Mouse (Mus musculus): Measurements from ENCODE around the gene Scd4. TPM values are rescaled to one million over a fixed set of nuclear protein-coding genes. Genes with fewer than 3 reads are reported as not detected.

Scd4 gene
- polyA plus RNA-seq, 1 experiment from 2014 or later: not detected

- H3K36me3 ChIP-seq (ENCODE audit: control insufficient read depth, insufficient read depth, low read length): peaks cover 66% of the 10 kb centered on the region
- 89% methylated on average over 9 of the region's 9 CpGs for WGBS
- peaks cover 44% of the 10 kb centered on the region for H3K4me1 ChIP-seq (ENCODE audit: control insufficient read depth, insufficient read depth, low read length)
These were observed 35.0 kb upstream of the Scd4 start for GRCm38 (mm10) chr19:44297862-44298261.

GRCm38 (mm10) chr19:44299078-44299477 lies 33.8 kb upstream of the Scd4 start:
- H3K36me3 ChIP-seq (ENCODE audit: control insufficient read depth, insufficient read depth, low read length): peaks cover 77% of the 10 kb centered on the region
- peak overlapping the region; percentile 100 for H3K4me2 ChIP-seq
- no peaks in the 10 kb centered on the region for H3K27me3 ChIP-seq (ENCODE audit: control insufficient read depth, insufficient read depth, low read length)
- peak overlapping the region; percentile 95 for H3K4me3 ChIP-seq (ENCODE audit: low read depth, low read length)
- DNase-seq (ENCODE audit: low spot score, missing footprints): no peak
- no peak for ATAC-seq (ENCODE audit: low FRiP score)
- no peaks in the 10 kb centered on the region for H3K9me3 ChIP-seq (ENCODE audit: control insufficient read depth, low read length)
- WGBS: 94% methylated on average over 9 of the region's 9 CpGs
- peaks cover 42% of the 10 kb centered on the region for H3K4me1 ChIP-seq (ENCODE audit: control insufficient read depth, insufficient read depth, low read length)
- peak overlapping the region; percentile 16; the same call in 1 of the 2 replicates for H3K9ac ChIP-seq (ENCODE audit: low read length)
- no peak overlapping the region for H3K27ac ChIP-seq (ENCODE audit: low read depth, low read length)

More at GRCm38 (mm10) chr19:44297862-44298261, 35.0 kb upstream of the Scd4 start:
- Histone ChIP-seq H3K9me3 (ENCODE audit: control insufficient read depth, low read length) (no peaks in the 10 kb centered on the region), H3K9ac (ENCODE audit: low read length) (peak overlapping the region; percentile 99), H3K27ac (ENCODE audit: low read depth, low read length) (no peak overlapping the region), H3K4me2 (peak overlapping the region; percentile 100), H3K27me3 (ENCODE audit: control insufficient read depth, insufficient read depth, low read length) (no peaks in the 10 kb centered on the region), H3K4me3 (ENCODE audit: low read depth, low read length) (peak overlapping the region; percentile 95)
- ATAC-seq (ENCODE audit: low FRiP score) (no peak), DNase-seq (ENCODE audit: low spot score, missing footprints) (no peak)

- Histone ChIP-seq H3K4me3 (ENCODE audit: low read depth, low read length) (no peak overlapping the region), H3K27ac (ENCODE audit: low read depth, low read length) (no peak overlapping the region), H3K9ac (ENCODE audit: low read length) (no peak overlapping the region), H3K4me1 (ENCODE audit: control insufficient read depth, insufficient read depth, low read length) (peaks cover 42% of the 10 kb centered on the region), H3K27me3 (ENCODE audit: control insufficient read depth, insufficient read depth, low read length) (no peaks in the 10 kb centered on the region), H3K4me2 (peak overlapping the region; percentile 19; the same call in 1 of the 2 replicates), H3K36me3 (ENCODE audit: control insufficient read depth, insufficient read depth, low read length) (peaks cover 84% of the 10 kb centered on the region), H3K9me3 (ENCODE audit: control insufficient read depth, low read length) (no peaks in the 10 kb centered on the region)
- ATAC-seq (ENCODE audit: low FRiP score) (no peak), DNase-seq (ENCODE audit: low spot score, missing footprints) (no peak)
- whole genome bisulfite sequencing: 84% methylated on average over 6 of the region's 6 CpGs
These were observed 33.0 kb upstream of the Scd4 start for GRCm38 (mm10) chr19:44299902-44300301.

GRCm38 (mm10) chr19:44300520-44300919 lies 32.4 kb upstream of the Scd4 start:
- H3K9ac ChIP-seq (ENCODE audit: low read length): no peak overlapping the region
- H3K27me3 ChIP-seq (ENCODE audit: control insufficient read depth, insufficient read depth, low read length): no peaks in the 10 kb centered on the region
- 90% methylated on average over 7 of the region's 7 CpGs for WGBS
- H3K9me3 ChIP-seq (ENCODE audit: control insufficient read depth, low read length): no peaks in the 10 kb centered on the region
- DNase-seq (ENCODE audit: low spot score, missing footprints) (no peak), ATAC-seq (ENCODE audit: low FRiP score) (no peak)
- no peak overlapping the region for H3K4me3 ChIP-seq (ENCODE audit: low read depth, low read length)
- no peak overlapping the region for H3K4me2 ChIP-seq
- no peak overlapping the region for H3K27ac ChIP-seq (ENCODE audit: low read depth, low read length)
- peaks cover 40% of the 10 kb centered on the region for H3K4me1 ChIP-seq (ENCODE audit: control insufficient read depth, insufficient read depth, low read length)
- H3K36me3 ChIP-seq (ENCODE audit: control insufficient read depth, insufficient read depth, low read length): peaks cover 83% of the 10 kb centered on the region

- no peak overlapping the region for H3K9ac ChIP-seq (ENCODE audit: low read length)
- H3K9me3 ChIP-seq (ENCODE audit: control insufficient read depth, low read length): no peaks in the 10 kb centered on the region
- no peak for ATAC-seq (ENCODE audit: low FRiP score)
- no peak overlapping the region for H3K4me2 ChIP-seq
- peaks cover 40% of the 10 kb centered on the region for H3K4me1 ChIP-seq (ENCODE audit: control insufficient read depth, insufficient read depth, low read length)
- no peak for DNase-seq (ENCODE audit: low spot score, missing footprints)
- 88% methylated on average over 16 of the region's 16 CpGs for WGBS
- H3K36me3 ChIP-seq (ENCODE audit: control insufficient read depth, insufficient read depth, low read length): peaks cover 82% of the 10 kb centered on the region
- H3K27me3 ChIP-seq (ENCODE audit: control insufficient read depth, insufficient read depth, low read length): no peaks in the 10 kb centered on the region
- no peak overlapping the region for H3K4me3 ChIP-seq (ENCODE audit: low read depth, low read length)
- H3K27ac ChIP-seq (ENCODE audit: low read depth, low read length): no peak overlapping the region
These were observed 31.7 kb upstream of the Scd4 start for GRCm38 (mm10) chr19:44301176-44301575.

- Histone ChIP-seq H3K9me3 (ENCODE audit: control insufficient read depth, low read length) (no peaks in the 10 kb centered on the region), H3K4me2 (no peak overlapping the region)
These were observed 31.1 kb upstream of the Scd4 start for GRCm38 (mm10) chr19:44301671-44302305.

GRCm38 (mm10) chr19:44302901-44303300 lies 30.0 kb upstream of the Scd4 start:
- Histone ChIP-seq H3K27ac (ENCODE audit: low read depth, low read length) (no peak overlapping the region), H3K36me3 (ENCODE audit: control insufficient read depth, insufficient read depth, low read length) (peaks cover 69% of the 10 kb centered on the region), H3K4me3 (ENCODE audit: low read depth, low read length) (no peak overlapping the region), H3K4me2 (no peak overlapping the region), H3K4me1 (ENCODE audit: control insufficient read depth, insufficient read depth, low read length) (peaks cover 23% of the 10 kb centered on the region), H3K9me3 (ENCODE audit: control insufficient read depth, low read length) (no peaks in the 10 kb centered on the region), H3K9ac (ENCODE audit: low read length) (no peak overlapping the region), H3K27me3 (ENCODE audit: control insufficient read depth, insufficient read depth, low read length) (no peaks in the 10 kb centered on the region)
- ATAC-seq (ENCODE audit: low FRiP score) (no peak), DNase-seq (ENCODE audit: low spot score, missing footprints) (no peak)
- 95% methylated on average over 11 of the region's 11 CpGs for whole genome bisulfite sequencing

More at GRCm38 (mm10) chr19:44301671-44302305, 31.1 kb upstream of the Scd4 start:
- Histone ChIP-seq H3K27ac (ENCODE audit: low read depth, low read length) (no peak overlapping the region), H3K9ac (ENCODE audit: low read length) (no peak overlapping the region), H3K4me3 (ENCODE audit: low read depth, low read length) (no peak overlapping the region), H3K36me3 (ENCODE audit: control insufficient read depth, insufficient read depth, low read length) (peaks cover 77% of the 10 kb centered on the region), H3K4me1 (ENCODE audit: control insufficient read depth, insufficient read depth, low read length) (peaks cover 34% of the 10 kb centered on the region), H3K27me3 (ENCODE audit: control insufficient read depth, insufficient read depth, low read length) (no peaks in the 10 kb centered on the region)
- 90% methylated on average over 9 of the region's 9 CpGs for WGBS
- ATAC-seq (ENCODE audit: low FRiP score) (no peak), DNase-seq (ENCODE audit: low spot score, missing footprints) (no peak)

- H3K4me3 ChIP-seq (ENCODE audit: low read depth, low read length): no peak overlapping the region
- no peak overlapping the region for H3K27ac ChIP-seq (ENCODE audit: low read depth, low read length)
- H3K9me3 ChIP-seq (ENCODE audit: control insufficient read depth, low read length): no peaks in the 10 kb centered on the region
- H3K4me1 ChIP-seq (ENCODE audit: control insufficient read depth, insufficient read depth, low read length): peaks cover 17% of the 10 kb centered on the region
- ATAC-seq (ENCODE audit: low FRiP score) (no peak), DNase-seq (ENCODE audit: low spot score, missing footprints) (no peak)
- no peak overlapping the region for H3K4me2 ChIP-seq
- H3K36me3 ChIP-seq (ENCODE audit: control insufficient read depth, insufficient read depth, low read length): peaks cover 63% of the 10 kb centered on the region
- no peaks in the 10 kb centered on the region for H3K27me3 ChIP-seq (ENCODE audit: control insufficient read depth, insufficient read depth, low read length)
- 93% methylated on average over 8 of the region's 8 CpGs for WGBS
- no peak overlapping the region for H3K9ac ChIP-seq (ENCODE audit: low read length)
These were observed 29.4 kb upstream of the Scd4 start for GRCm38 (mm10) chr19:44303502-44303901.

- peaks cover 8% of the 10 kb centered on the region for H3K4me1 ChIP-seq (ENCODE audit: control insufficient read depth, insufficient read depth, low read length)
- H3K9me3 ChIP-seq (ENCODE audit: control insufficient read depth, low read length): no peaks in the 10 kb centered on the region
- 91% methylated on average over 10 of the region's 10 CpGs for WGBS
- peak; percentile 64 for DNase-seq (ENCODE audit: low spot score, missing footprints)
- H3K27me3 ChIP-seq (ENCODE audit: control insufficient read depth, insufficient read depth, low read length): no peaks in the 10 kb centered on the region
- H3K36me3 ChIP-seq (ENCODE audit: control insufficient read depth, insufficient read depth, low read length): peaks cover 55% of the 10 kb centered on the region
- H3K9ac ChIP-seq (ENCODE audit: low read length): no peak overlapping the region
- no peak overlapping the region for H3K4me2 ChIP-seq
- ATAC-seq (ENCODE audit: low FRiP score): no peak
- no peak overlapping the region for H3K4me3 ChIP-seq (ENCODE audit: low read depth, low read length)
- H3K27ac ChIP-seq (ENCODE audit: low read depth, low read length): no peak overlapping the region
These were observed 28.5 kb upstream of the Scd4 start for GRCm38 (mm10) chr19:44304419-44304818.

Data from midbrain, embryonic 11.5 days (tissue).